Mouse (Mus musculus) myocyte (in vitro differentiated cells): ENCODE measurements around the gene Rrnad1. TPM values are rescaled to one million over a fixed set of nuclear protein-coding genes. Genes with fewer than 3 reads are reported as not detected.

ENCODE experiments used
- H3K27me3 ChIP-seq: one replicate; pipeline ENCODE4 v1.6.1; 2011; ENCODE audit not compliant: control insufficient read depth, insufficient read depth, insufficient read length
- H3K36me3 ChIP-seq: one replicate; pipeline ENCODE4 v1.6.1; 2011; ENCODE audit not compliant: control insufficient read depth, insufficient read depth
- H3K4me2 ChIP-seq: one replicate; pipeline ENCODE4 v1.6.1; 2011; ENCODE audit warnings: low read depth, control low read depth
- H3K4me3 ChIP-seq: one replicate; pipeline ENCODE4 v1.5.1; 2011; ENCODE audit warnings: mild to moderate bottlenecking, control low read depth, moderate library complexity
- H3K79me2 ChIP-seq: one replicate; pipeline ENCODE4 v1.6.1; 2011; ENCODE audit not compliant: control insufficient read depth, insufficient read depth
- H3ac ChIP-seq: one replicate; pipeline ENCODE4 v1.6.1; 2011; ENCODE audit not compliant: control insufficient read depth, insufficient read length
- CEBPB ChIP-seq: IDR thresholded peaks from 2 replicates; pipeline ENCODE4 v1.6.1; 2011; ENCODE audit warnings: mild to moderate bottlenecking, moderate library complexity; ENCODE audit not compliant: poor library complexity, insufficient read depth, severe bottlenecking
- E2F4 ChIP-seq: IDR thresholded peaks from one replicate; pipeline ENCODE4 v1.6.1; 2011; ENCODE audit warnings: mild to moderate bottlenecking, control low read depth, moderate library complexity; ENCODE audit not compliant: insufficient read depth
- MAX ChIP-seq: IDR thresholded peaks from one replicate; pipeline ENCODE4 v1.6.1; 2011; ENCODE audit warnings: low read depth, mild to moderate bottlenecking, control low read depth
- MYOD1 ChIP-seq, 3 experiments: IDR thresholded peaks; one replicate each; pipeline ENCODE4 v1.6.1; 2011; ENCODE audit warnings: control low read depth in 2 of 3, low read depth in 2 of 3, mild to moderate bottlenecking in 2 of 3, moderate library complexity in 1 of 3; ENCODE audit not compliant: insufficient read length in 2 of 3, control insufficient read depth in 1 of 3
- MYOG ChIP-seq, 3 experiments: IDR thresholded peaks; one replicate each; pipeline ENCODE4 v1.6.1; 2011; ENCODE audit warnings: control low read depth in 2 of 3, low read depth in 2 of 3, mild to moderate bottlenecking in 2 of 3; ENCODE audit not compliant: insufficient read length in 2 of 3, control insufficient read depth in 1 of 3, insufficient read depth in 1 of 3
- POLR2A ChIP-seq: IDR thresholded peaks from one replicate; pipeline ENCODE4 v1.6.1; 2011; ENCODE audit warnings: low read depth, mild to moderate bottlenecking, control low read depth, moderate library complexity; ENCODE audit not compliant: insufficient read length
- POLR2AphosphoS2 ChIP-seq: IDR thresholded peaks from one replicate; pipeline ENCODE4 v1.6.1; 2011; ENCODE audit warnings: low read depth, control low read depth; ENCODE audit not compliant: insufficient read length
- REST ChIP-seq: IDR thresholded peaks from one replicate; pipeline ENCODE4 v1.6.1; 2011; ENCODE audit warnings: mild to moderate bottlenecking, control low read depth, moderate library complexity; ENCODE audit not compliant: insufficient read depth, insufficient read length
- SRF ChIP-seq: IDR thresholded peaks from one replicate; pipeline ENCODE4 v1.6.1; 2011; ENCODE audit warnings: low read depth; ENCODE audit not compliant: control insufficient read depth, insufficient read length
- TCF12 ChIP-seq: IDR thresholded peaks from one replicate; pipeline ENCODE4 v1.6.1; 2011; ENCODE audit warnings: mild to moderate bottlenecking, control low read depth; ENCODE audit not compliant: poor library complexity, insufficient read depth, severe bottlenecking
- TCF3 ChIP-seq: IDR thresholded peaks from one replicate; pipeline ENCODE4 v1.6.1; 2011; ENCODE audit warnings: low read depth, control low read depth; ENCODE audit not compliant: insufficient read length
- USF1 ChIP-seq: IDR thresholded peaks from one replicate; pipeline ENCODE4 v1.6.1; 2011; ENCODE audit warnings: low read depth, mild to moderate bottlenecking, control low read depth, moderate library complexity
- polyA plus RNA-seq: library from polyadenylated mRNA; unstranded; fragments of >200 nt; fragmentation: generic; extraction: Trizol; gene quantifications from one replicate; pipeline ENCODE4 v1.2.1, GENCODE M21; 2012; ENCODE audit warnings: missing spikeins

Rrnad1 gene
- polyA plus RNA-seq, 1 experiment = 7.0 TPM

DNA sequence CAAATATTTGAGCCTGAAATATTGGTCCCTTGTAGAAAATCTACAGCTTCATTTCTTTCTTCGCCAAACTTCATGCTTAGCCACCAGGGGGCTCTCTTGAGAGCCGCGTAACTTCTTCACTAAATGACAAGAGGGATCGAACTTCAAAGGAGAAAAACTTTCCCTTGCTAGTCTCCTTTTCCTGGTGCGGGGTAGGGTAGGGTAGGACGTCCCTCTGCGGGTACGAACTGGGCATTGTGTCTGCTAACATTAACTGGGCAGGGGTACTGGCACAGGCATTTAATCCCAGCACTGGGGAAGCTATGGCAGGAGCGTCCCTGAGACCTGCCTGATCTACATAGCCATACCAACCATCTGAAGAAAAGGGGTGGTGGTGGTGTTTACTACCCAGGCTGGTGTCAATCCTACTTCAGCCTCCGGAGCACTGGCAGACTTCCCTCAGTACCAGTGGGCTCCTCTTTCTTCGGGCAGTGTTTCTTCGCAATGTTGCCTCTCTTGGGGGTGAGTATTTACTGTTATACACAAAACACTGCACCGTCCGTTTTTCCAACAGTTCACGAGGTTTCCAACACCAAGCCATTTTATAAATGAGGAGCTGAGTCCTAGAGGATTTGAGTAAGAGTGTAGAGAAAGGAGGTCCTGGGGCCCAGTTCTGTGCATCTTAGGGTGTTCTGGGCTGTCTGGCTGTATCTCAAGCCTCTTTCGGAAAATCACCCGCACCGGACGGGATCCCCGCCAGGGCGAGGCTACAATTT lies 39.8 kb upstream of the Rrnad1 start:
- Histone ChIP-seq H3ac (peak overlapping the region; percentile 98), H3K4me2 (peak overlapping the region; percentile 93), H3K36me3 (peaks cover 17% of the 10 kb centered on the region), H3K27me3 (no peaks in the 10 kb centered on the region), H3K4me3 (peak overlapping the region; percentile 100), H3K79me2 (peaks cover 40% of the 10 kb centered on the region)
- TF ChIP-seq CEBPB (no peak), MAX (no peak), MYOD1 (IDR thresholded peaks at IDR 0.05; ENCODE audit: control insufficient read depth in 1 of 3, insufficient read length in 2 of 3, low read depth in 2 of 3) (no peak), REST (no peak), E2F4 (no peak), USF1 (no peak), MYOG (IDR thresholded peaks at IDR 0.05; ENCODE audit: control insufficient read depth in 1 of 3, insufficient read depth in 1 of 3, insufficient read length in 2 of 3, low read depth in 2 of 3) (no peak), TCF12 (no peak), SRF (no peak), POLR2AphosphoS2 (no peak), POLR2A (no peak), TCF3 (no peak)

DNA sequence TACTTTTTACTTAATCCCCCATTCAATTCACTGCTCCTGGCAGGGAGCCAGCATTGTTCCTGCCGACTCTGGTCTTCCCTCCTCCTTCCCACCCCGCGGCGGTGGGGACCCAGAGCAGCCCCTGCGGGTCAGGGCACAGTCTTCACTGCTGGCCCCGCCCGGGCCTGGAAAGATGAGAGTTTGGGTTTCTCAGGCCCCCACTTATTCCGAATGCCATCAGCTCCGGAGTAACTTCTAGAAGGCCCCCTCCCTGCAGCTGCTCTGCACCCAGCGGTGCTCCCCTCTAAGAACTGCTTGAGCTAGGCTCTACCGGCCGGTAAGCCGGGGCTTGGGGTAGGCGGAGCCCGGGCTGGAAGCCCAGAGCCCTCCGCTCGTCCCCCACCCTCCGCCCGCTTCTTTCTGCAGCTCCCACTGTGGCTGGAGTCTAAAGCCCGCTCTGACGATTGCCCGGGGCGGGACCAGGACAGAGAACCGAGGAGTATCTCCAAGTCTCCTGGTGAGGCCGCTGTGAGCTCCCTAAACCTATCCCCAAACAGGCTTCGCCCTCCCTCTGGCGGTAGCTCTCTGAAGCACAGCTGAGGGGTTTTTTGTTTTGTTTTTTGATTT lies 30.2 kb upstream of the Rrnad1 start:
- Histone ChIP-seq H3K36me3 (no peaks in the 10 kb centered on the region), H3K4me3 (peak overlapping the region; percentile 14), H3ac (no peak overlapping the region), H3K4me2 (peak overlapping the region; percentile 88), H3K79me2 (no peaks in the 10 kb centered on the region), H3K27me3 (no peaks in the 10 kb centered on the region)
- TF ChIP-seq POLR2AphosphoS2 (no peak), MAX (no peak), E2F4 (peak; percentile 30), SRF (no peak), POLR2A (peak; percentile 34)

DNA sequence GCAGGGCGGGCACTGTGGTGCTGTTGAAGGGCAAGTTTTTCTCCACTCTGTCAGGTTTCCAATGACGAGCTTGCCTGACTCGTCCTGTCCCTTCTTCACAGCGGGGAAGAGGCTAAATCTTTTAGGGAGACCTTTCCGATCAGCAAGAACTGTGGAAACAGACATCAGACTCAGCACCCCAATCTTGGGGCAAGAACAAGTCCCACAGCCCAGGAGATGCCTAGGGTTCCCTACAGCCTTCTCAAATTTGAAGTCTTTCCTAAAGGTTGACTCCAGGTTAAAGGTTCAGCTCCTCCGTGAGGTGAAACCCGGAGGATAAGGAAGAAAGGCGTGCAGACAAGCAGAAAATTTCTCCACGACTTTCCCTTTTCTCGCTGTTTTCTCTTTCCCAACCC lies 29.7 kb upstream of the Rrnad1 start:
- TF ChIP-seq CEBPB (no peak), POLR2AphosphoS2 (no peak), MAX (no peak), USF1 (no peak), POLR2A (no peak), E2F4 (no peak), TCF12 (no peak), MYOD1 (IDR thresholded peaks at IDR 0.05; ENCODE audit: control insufficient read depth in 1 of 3, insufficient read length in 2 of 3, low read depth in 2 of 3) (no peak), SRF (no peak), REST (no peak)
- H3K4me2 ChIP-seq = peak overlapping the region; percentile 88
- H3K36me3 ChIP-seq = no peaks in the 10 kb centered on the region
- H3K27me3 ChIP-seq = no peaks in the 10 kb centered on the region
- H3K4me3 ChIP-seq = peak overlapping the region; percentile 14
- no peak overlapping the region for H3ac ChIP-seq
- H3K79me2 ChIP-seq = no peaks in the 10 kb centered on the region

DNA sequence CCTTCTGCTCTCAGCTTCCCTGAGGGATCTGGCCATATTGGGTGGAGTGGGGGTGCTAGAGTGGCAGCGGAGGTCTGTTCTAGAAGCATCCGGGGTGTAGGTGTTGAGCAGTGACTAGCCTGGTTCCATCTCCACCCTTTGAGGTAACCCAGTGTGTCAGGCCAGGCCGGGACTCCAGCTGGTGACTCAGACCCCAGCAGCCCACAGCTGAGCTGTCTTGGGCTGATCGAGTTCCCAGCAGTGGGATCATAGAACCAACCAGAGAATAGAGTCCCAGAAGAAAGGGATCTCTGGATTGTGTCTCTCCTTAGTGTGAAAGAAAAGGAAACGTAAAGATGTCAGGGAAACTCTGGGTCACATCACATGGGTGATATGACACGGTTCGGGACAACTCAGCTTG lies 28.9 kb upstream of the Rrnad1 start:
- H3K4me3 ChIP-seq = no peak overlapping the region
- TF ChIP-seq TCF3 (no peak), MYOD1 (IDR thresholded peaks at IDR 0.05; ENCODE audit: control insufficient read depth in 1 of 3, insufficient read length in 2 of 3, low read depth in 2 of 3) (peak in 2 of 3 experiments; percentile 16 to 48), MYOG (IDR thresholded peaks at IDR 0.05; ENCODE audit: control insufficient read depth in 1 of 3, insufficient read depth in 1 of 3, insufficient read length in 2 of 3, low read depth in 2 of 3) (peak in 1 of 3 experiments; percentile 60)
- H3K27me3 ChIP-seq = no peaks in the 10 kb centered on the region
- H3K4me2 ChIP-seq = peak overlapping the region; percentile 88
- no peaks in the 10 kb centered on the region for H3K79me2 ChIP-seq
- no peaks in the 10 kb centered on the region for H3K36me3 ChIP-seq
- no peak overlapping the region for H3ac ChIP-seq

DNA sequence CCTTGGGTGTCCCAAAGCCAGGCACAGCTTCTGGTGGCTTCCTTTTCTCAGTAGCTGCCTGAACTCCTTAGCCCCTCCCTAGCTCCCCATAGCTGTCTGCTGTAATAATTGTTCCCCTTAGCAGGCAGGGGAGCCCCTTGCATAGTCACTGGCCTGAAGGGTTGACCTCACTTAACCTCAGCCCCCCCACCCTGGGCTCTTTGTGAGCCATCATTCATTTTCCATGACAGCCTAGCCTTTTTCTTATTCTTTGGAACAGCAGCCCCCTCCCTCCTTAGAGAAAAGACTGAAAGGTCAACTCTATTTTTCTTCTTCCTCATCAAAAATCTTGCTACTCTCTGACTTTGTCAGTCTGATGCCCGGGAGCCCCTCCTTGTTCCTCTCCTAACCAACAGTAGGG lies 28.4 kb upstream of the Rrnad1 start:
- peak overlapping the region; percentile 88 for H3K4me2 ChIP-seq
- no peak for TF ChIP-seq MYOD1 (IDR thresholded peaks at IDR 0.05; ENCODE audit: control insufficient read depth in 1 of 3, insufficient read length in 2 of 3, low read depth in 2 of 3)
- no peak for TF ChIP-seq POLR2AphosphoS2
- TF ChIP-seq POLR2A = no peak
- TF ChIP-seq REST = no peak
- no peak for TF ChIP-seq TCF12
- TF ChIP-seq E2F4 = no peak
- no peak for TF ChIP-seq USF1
- TF ChIP-seq MAX = no peak
- no peak for TF ChIP-seq CEBPB
- no peak for TF ChIP-seq MYOG (IDR thresholded peaks at IDR 0.05; ENCODE audit: control insufficient read depth in 1 of 3, insufficient read depth in 1 of 3, insufficient read length in 2 of 3, low read depth in 2 of 3)
- no peak for TF ChIP-seq TCF3
- no peak for TF ChIP-seq SRF
- H3K36me3 ChIP-seq = no peaks in the 10 kb centered on the region
- no peak overlapping the region for H3K4me3 ChIP-seq
- no peaks in the 10 kb centered on the region for H3K79me2 ChIP-seq
- H3ac ChIP-seq = no peak overlapping the region
- no peaks in the 10 kb centered on the region for H3K27me3 ChIP-seq
